Mouse (Mus musculus) liver, postnatal 0 days (tissue): Measurements from ENCODE around the gene Rab43. TPM values are rescaled to one million over a fixed set of nuclear protein-coding genes. Genes with fewer than 3 reads are reported as not detected.

Experiments used
- ATAC-seq: fragments of 200-750 bp; cut with Nextera tagmentation; 2 replicates; pipeline ENCODE4 v1.8.0; 2017; ENCODE audit warnings: mild to moderate bottlenecking, moderate library complexity
- DNase-seq: peaks from one replicate; pipeline ENCODE4 v3.0.0-alpha.2; 2016
- H3K27ac ChIP-seq: fragments of 300-500 bp; sonication (generic); 2 replicates; pipeline ENCODE4 v1.5.1; 2014; ENCODE audit warnings: antibody characterized with exemption, moderate library complexity, mild to moderate bottlenecking, low read depth
- H3K27me3 ChIP-seq: fragments of 300-500 bp; sonication (generic); 2 replicates; pipeline ENCODE4 v1.6.1; 2014; ENCODE audit warnings: low read length, control low read depth, mixed read lengths; ENCODE audit not compliant: insufficient read depth
- H3K36me3 ChIP-seq: fragments of 300-500 bp; sonication (generic); replicated peaks from 2 replicates; pipeline ENCODE4 v1.6.1; 2014; ENCODE audit warnings: mild to moderate bottlenecking, control low read depth, low read length, moderate library complexity, mixed read lengths; ENCODE audit not compliant: insufficient read depth
- H3K4me1 ChIP-seq: fragments of 300-500 bp; sonication (generic); 2 replicates; pipeline ENCODE4 v1.6.1; 2014; ENCODE audit warnings: antibody characterized with exemption, mild to moderate bottlenecking, control low read depth; ENCODE audit not compliant: insufficient read depth
- H3K4me2 ChIP-seq: fragments of 300-500 bp; sonication (generic); 2 replicates; pipeline ENCODE4 v1.6.1; 2014; ENCODE audit warnings: low read depth, mild to moderate bottlenecking, low read length, moderate library complexity, mixed read lengths
- H3K4me3 ChIP-seq: fragments of 300-500 bp; sonication (generic); 2 replicates; pipeline ENCODE4 v1.5.1; 2014; ENCODE audit warnings: low read depth, low read length
- H3K9ac ChIP-seq: fragments of 300-500 bp; sonication (generic); replicated peaks from 2 replicates; pipeline ENCODE4 v1.6.1; 2014; ENCODE audit warnings: mild to moderate bottlenecking, moderate library complexity
- H3K9me3 ChIP-seq: fragments of 300-500 bp; sonication (generic); 2 replicates; pipeline ENCODE4 v1.6.1; 2016; ENCODE audit warnings: mild to moderate bottlenecking, control low read depth, low read length, mixed read lengths
- CTCF ChIP-seq: sonication (generic); IDR thresholded peaks from 2 replicates; pipeline ENCODE4 v1.5.1; 2016; ENCODE audit warnings: antibody characterized with exemption, low read depth
- EP300 ChIP-seq: IDR thresholded peaks from 2 replicates; pipeline ENCODE4 v1.6.1; 2016; ENCODE audit warnings: antibody characterized with exemption, low read depth, mild to moderate bottlenecking
- WGBS: fragments of 180-500 bp; shearing (Covaris S2); extraction: QIAGEN DNeasy Blood & Tissue Kit; methylation state at CpG from one replicate; pipeline ENCODE4 v1.1.7; 2014; ENCODE audit not compliant: insufficient replicate concordance; 5-methylcytosine and 5-hydroxymethylcytosine counted together
- polyA plus RNA-seq: library from polyadenylated mRNA; unstranded; fragments of >200 nt; fragmentation: Nextera tagmentation; extraction: Ambion mirVana; gene quantifications from 2 replicates; pipeline ENCODE4 v1.2.1, GENCODE M21; 2015

The Rab43 gene
- polyA plus RNA-seq, 1 experiment from 2014 or later = 44.4 TPM

GRCm38 (mm10) chr6:87763376-87764280 lies 48.3 kb downstream of the Rab43 start:
- peaks cover 13% of the 10 kb centered on the region; the same call in 1 of the 2 replicates for H3K4me1 ChIP-seq
- peak; percentile 26 for DNase-seq
- ATAC-seq = peak; percentile 77
- H3K27ac ChIP-seq = peak overlapping the region; percentile 49
- TF ChIP-seq CTCF (peak; percentile 86), EP300 (peak; percentile 95)
- H3K9ac ChIP-seq = no peak overlapping the region
- 58% methylated on average over 4 of the region's 4 CpGs for WGBS
- no peaks in the 10 kb centered on the region for H3K9me3 ChIP-seq
- peak overlapping the region; percentile 29 for H3K4me2 ChIP-seq
- no peaks in the 10 kb centered on the region for H3K36me3 ChIP-seq
- no peak overlapping the region for H3K4me3 ChIP-seq
- H3K27me3 ChIP-seq = no peaks in the 10 kb centered on the region

- H3K4me1 ChIP-seq = peaks cover 13% of the 10 kb centered on the region
- no peaks in the 10 kb centered on the region for H3K36me3 ChIP-seq
- WGBS = 80% methylated on average over 5 of the region's 5 CpGs
- no peak for TF ChIP-seq EP300
- TF ChIP-seq CTCF = no peak
- DNase-seq (no peak), ATAC-seq (no peak)
- H3K9me3 ChIP-seq = no peaks in the 10 kb centered on the region
- no peak overlapping the region for H3K4me3 ChIP-seq
- no peaks in the 10 kb centered on the region for H3K27me3 ChIP-seq
- H3K9ac ChIP-seq = no peak overlapping the region
- H3K27ac ChIP-seq = no peak overlapping the region
- H3K4me2 ChIP-seq = no peak overlapping the region
These were observed 49.8 kb downstream of the Rab43 start for GRCm38 (mm10) chr6:87762161-87762560.

GRCm38 (mm10) chr6:87759850-87760249 lies 52.1 kb downstream of the Rab43 start:
- Histone ChIP-seq H3K9ac (0 out of 2 replicates have a peak overlapping the region, but pooled peaks have one; percentile 7), H3K27ac (peak overlapping the region; percentile 82)
- 38% methylated on average over 3 of the region's 3 CpGs for WGBS

DNA sequence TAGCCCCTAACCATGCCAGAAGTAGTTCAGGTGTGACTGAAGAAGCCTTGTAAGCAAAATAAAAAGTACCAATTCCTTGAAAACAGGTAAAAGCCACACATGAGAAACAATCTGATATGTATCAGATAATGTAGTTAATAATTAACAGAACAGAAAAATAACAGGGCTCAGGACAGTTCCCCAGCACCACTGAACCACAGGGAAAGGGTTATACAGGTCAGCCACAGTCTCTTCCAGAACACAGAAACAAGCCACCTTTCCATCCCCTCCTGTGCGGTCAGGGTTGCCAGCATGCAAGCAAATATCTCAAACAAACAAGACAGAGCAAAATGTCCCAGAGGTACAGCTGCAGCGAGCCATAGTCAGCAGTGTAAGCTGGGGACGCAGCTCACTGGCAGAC lies 52.6 kb downstream of the Rab43 start:
- no peak for TF ChIP-seq EP300
- no peak for TF ChIP-seq CTCF
- Histone ChIP-seq H3K4me2 (peak overlapping the region; percentile 55), H3K27me3 (no peaks in the 10 kb centered on the region), H3K9me3 (no peaks in the 10 kb centered on the region), H3K4me1 (peaks cover 13% of the 10 kb centered on the region), H3K4me3 (peak overlapping the region; percentile 24), H3K36me3 (no peaks in the 10 kb centered on the region), H3K27ac (peak overlapping the region; percentile 82), H3K9ac (no peak overlapping the region; the same call in 1 of the 2 replicates)
- ATAC-seq = peak; percentile 85
- 61% methylated on average over 3 of the region's 3 CpGs for WGBS
- DNase-seq = no peak

More at GRCm38 (mm10) chr6:87759850-87760249, 52.1 kb downstream of the Rab43 start:
- Histone ChIP-seq H3K9me3 (no peaks in the 10 kb centered on the region), H3K4me3 (no peak overlapping the region), H3K27me3 (no peaks in the 10 kb centered on the region), H3K4me2 (no peak overlapping the region), H3K36me3 (no peaks in the 10 kb centered on the region), H3K4me1 (peaks cover 13% of the 10 kb centered on the region)
- peak; percentile 41 for ATAC-seq
- TF ChIP-seq CTCF (no peak), EP300 (no peak)
- DNase-seq = no peak

DNA sequence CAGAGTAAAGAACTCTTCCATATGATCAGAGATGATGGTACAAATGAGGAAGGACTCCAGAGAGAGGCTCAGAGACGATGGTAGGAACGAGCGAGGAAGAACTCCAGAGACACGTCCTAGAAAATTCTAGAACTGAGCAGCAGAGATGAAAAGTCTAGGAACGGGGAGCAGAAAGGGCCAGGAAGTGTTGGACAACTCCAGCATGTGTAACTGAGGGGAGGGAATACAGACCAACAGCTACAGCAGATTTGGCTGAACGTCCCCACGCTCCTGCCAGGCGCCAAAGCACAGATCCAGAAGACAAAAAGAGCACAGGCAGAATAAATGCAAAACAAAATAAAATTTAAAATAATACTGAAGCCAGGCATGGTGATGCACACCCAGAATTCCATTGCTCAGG lies 55.1 kb downstream of the Rab43 start:
- Histone ChIP-seq H3K4me1 (peaks cover 13% of the 10 kb centered on the region), H3K9ac (no peak overlapping the region), H3K27me3 (no peaks in the 10 kb centered on the region), H3K4me3 (no peak overlapping the region), H3K27ac (no peak overlapping the region), H3K9me3 (no peaks in the 10 kb centered on the region), H3K36me3 (no peaks in the 10 kb centered on the region), H3K4me2 (no peak overlapping the region)
- no peak for ATAC-seq
- WGBS = 88% methylated on average over 8 of the region's 8 CpGs
- DNase-seq = no peak
- no peak for TF ChIP-seq CTCF
- TF ChIP-seq EP300 = no peak

GRCm38 (mm10) chr6:87755196-87755595 lies 56.8 kb downstream of the Rab43 start:
- Histone ChIP-seq H3K4me3 (no peak overlapping the region), H3K36me3 (no peaks in the 10 kb centered on the region), H3K4me2 (no peak overlapping the region), H3K27me3 (no peaks in the 10 kb centered on the region), H3K27ac (no peak overlapping the region; the same call in 1 of the 2 replicates), H3K4me1 (peaks cover 9% of the 10 kb centered on the region), H3K9ac (no peak overlapping the region), H3K9me3 (no peaks in the 10 kb centered on the region)
- WGBS = 73% methylated on average over 4 of the region's 4 CpGs
- ATAC-seq (no peak), DNase-seq (no peak)
- TF ChIP-seq EP300 = no peak
- no peak for TF ChIP-seq CTCF
